Mouse (Mus musculus) natural killer cell, adult 2 months (primary cell): ENCODE measurements at regions not wholly inside any gene's neighbourhood (a gene's known extent, or its start where the extent isn't known, plus 50 kb on each side); places are given as distances from the start of the nearest gene placed in this dataset.
A peak's percentile ranks its signal among the peaks of the same experiment; 100 is the strongest.

Experiments used
- DNase-seq, 2 experiments: peaks; one replicate each; pipeline ENCODE4 v3.0.0; 2022; ENCODE audit warnings: low spot score in 2 of 2

DNA sequence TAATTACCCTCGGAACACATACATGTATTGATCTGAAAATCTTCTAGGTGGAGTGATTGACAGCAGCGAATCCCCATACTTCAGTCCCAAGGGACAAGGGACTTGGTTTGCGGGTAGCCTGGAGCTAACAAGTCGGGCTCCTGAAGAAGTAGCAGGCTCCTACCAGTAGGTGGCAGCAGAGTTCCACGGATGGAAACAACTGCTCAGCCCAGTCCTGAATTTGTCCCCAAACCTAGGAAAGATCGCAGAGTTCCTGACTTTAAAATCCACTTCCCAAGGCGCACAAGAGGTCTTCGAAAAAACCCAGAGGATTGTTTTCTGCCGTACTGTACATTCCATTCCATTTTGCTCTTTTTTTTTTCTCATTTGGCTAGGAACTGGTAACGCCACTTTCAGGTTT lies 169.4 kb downstream of the Arrdc4 start:
- peak; percentile 39 to 50 for DNase-seq

DNA sequence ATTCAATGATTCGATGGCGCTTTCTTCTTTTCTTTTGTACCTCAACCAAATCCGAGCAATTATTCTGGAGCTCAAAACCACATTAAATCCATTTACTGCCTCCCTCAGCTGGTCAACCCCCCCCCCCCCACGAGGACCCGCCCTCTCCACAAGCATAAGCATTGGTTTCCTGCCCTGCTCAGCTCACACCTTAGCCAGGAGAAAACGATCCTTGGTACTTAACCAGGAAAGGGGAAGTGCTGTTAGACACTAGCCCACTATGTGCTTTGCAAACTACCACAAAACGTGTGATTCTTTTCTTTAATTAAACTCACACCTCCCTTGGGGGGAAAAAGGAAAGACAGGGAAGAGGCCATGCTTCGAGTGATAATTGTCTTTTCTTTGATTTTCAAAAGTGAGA lies 169.8 kb downstream of the Arrdc4 start:
- no peak for DNase-seq

DNA sequence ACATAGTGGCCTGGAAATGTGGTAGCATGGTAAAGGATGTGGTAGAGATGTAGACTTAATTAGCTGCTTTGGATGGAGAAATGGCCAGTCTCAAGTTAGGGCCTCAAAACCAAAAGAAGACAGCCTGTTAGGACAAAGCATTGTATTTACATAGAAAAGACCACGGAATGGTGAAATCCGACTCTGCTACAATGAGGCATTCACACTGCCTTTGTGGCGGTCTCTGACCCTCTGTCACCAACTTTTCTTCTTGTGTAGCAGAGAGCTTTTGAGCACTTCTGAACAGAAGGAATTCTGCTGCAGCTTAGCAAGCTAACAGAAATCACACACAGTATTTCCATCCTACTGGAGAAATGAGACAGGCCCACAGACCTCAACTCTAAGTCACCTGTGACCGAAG lies 177.7 kb downstream of the Arrdc4 start:
- no peak for DNase-seq

DNA sequence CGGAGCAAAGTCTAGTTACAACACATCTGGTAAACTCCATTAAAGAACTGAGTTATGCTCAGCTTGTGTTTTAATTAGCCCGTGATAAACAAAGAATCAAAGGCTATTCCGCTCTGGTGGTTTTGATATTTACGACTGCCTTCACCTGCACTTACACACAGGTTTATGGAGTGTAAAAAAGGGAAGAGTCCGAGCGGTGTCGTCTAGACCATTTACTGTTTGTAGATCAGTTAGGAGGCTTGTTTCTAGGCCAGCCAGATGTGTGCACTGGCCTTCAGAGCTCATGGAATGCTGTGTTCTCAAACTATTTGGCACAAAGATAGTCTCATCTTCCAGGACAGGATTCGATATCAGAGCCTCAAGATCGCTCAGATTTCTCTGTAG lies 180.9 kb downstream of the Arrdc4 start:
- DNase-seq = no peak

DNA sequence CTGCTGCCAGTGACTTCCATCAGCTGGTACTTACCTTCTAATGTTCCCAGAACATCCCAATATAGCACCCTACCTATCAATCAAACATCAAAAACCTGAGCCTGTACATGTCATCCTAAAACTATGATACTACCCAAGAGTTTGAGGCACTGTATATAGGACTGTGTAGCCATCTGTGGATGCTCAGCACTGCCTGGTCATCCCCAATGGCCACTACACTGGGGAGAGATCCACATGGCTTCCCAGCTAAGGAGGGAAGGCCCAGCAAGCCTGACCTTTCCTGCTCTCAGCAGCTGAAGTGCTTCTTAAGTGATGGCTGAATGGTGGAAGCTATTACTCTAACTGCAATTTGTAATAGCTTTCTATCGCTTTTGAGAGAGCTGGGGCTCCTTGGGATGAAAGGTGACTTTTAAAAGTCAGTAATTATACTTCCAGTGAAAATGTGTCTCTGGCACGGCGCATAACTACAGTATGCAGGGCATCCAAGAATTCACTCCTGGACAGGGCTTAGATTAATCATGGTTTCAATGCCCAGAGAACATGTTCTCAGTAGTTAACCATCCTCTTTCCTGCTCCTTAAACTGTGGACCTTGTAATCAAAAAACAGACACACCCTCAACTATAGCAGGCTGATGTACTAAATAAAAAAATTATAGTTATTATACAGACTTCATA lies 181.5 kb downstream of the Arrdc4 start:
- no peak for DNase-seq

DNA sequence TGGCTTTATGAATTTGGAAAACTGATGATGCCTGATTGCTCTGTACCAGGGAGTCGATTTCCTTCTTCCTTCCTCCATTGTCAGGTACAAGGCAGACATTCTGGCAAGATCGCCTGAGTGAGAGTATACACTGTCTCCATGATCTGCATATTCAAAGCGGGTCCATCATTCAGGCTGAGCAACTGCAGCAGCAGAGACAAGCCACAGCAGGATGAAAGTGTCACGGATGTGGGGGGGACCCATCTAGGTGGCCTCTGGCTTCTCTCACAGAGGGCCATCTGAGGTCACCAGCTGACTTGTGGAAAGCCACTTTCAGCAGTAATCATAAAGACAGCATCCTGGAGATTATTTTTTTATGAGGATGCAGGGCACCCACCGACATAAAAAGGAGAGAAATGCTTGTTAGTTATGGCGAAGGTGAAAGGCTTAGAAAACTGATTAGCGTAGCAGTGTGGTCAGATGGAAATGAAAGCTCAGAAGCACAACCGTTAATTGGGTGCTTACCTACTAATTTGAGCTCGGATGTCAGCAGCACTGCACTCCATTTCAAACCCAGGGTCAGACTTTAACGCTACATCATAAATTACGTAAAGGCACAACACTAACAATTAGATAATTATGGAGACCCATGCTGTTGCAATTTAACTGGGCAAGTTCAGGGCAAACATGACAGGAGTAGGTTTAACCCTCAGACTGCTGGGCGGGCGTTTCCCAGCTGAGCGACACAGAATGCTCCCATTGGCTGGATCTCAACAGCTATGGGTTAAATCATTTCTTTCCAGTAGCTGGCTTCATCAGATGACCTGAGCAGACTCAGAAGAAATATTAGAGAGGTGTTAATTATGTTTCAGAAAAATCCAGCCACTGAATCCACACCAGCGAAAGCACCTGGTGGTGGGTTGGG lies 189.3 kb downstream of the Arrdc4 start:
- DNase-seq = no peak

DNA sequence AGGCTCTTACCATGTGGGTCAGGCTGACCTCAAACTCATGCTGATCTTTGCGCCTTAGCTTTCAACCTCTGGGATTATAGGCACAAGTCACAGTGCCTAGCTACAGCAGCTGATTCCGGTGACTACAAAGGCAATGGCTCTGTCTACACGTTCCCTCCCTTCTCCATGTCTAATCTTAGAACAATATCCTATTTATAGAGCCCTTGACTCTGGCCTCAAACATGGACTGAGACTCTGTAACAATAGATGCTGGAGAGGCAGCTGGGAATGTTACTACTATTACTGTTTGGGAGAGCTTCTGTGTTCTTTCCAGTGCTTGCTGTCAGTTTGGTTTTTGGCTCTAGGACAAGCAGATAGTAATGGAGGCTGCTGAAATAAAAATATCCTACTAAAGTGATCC lies 198.7 kb downstream of the Arrdc4 start:
- no peak for DNase-seq

DNA sequence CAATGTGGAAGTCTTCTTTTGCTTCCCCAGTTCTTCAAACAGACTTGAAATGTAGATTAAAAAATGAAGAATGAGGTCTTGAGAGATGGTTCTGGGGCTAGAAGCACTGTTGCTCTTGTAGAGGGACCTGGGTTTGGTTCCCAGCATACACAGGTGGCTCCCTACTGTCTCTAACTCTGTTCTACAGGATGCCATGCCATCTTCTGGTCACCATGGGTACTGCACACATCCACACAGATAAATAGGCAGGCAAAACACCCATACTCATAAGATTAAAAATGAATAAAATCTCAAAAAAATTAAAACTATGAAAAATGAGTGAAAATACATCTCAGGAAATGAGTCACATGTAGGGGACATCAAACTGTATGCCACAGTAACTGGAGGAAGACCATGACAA lies 200.9 kb downstream of the Arrdc4 start:
- no peak for DNase-seq

DNA sequence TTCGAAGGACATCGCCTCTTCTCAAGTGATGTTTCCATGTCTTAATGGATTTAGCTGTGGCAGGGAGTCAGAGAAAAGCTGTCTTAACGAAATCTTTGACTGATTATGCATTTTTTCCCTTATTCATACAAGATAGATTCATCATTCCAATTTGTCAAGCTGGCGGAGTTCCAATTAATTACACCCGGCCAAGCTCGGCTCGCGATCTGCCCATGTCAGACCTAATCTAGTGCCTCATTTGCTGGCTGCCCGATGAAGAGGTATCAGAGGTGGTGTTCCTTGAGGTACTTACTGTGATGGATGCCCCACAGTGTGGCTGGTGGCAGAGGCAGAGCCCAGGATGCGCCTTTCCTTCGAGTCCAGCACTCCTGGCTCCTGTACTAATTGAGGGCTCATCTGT lies 204.9 kb downstream of the Arrdc4 start:
- DNase-seq = no peak

DNA sequence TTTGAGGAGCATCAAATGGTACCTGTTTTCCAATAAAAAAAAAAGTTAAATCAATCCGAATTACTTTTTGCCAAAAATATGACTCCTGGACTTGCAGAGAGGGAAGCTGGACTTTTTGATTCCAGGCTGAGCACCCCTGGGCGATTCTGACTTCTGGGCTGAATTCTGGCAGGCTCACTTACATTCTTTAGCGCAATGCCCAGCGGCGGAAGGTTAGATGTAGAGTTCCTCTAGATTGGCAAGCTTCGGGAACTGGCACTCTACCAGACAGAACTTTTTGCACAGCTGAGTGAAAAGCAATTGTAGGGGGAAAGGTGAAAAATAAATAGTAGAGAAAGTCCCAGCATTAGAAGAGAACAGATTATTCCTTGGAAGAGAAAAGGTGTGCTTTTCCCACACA lies 235.5 kb downstream of the Fam169b start:
- DNase-seq = no peak

DNA sequence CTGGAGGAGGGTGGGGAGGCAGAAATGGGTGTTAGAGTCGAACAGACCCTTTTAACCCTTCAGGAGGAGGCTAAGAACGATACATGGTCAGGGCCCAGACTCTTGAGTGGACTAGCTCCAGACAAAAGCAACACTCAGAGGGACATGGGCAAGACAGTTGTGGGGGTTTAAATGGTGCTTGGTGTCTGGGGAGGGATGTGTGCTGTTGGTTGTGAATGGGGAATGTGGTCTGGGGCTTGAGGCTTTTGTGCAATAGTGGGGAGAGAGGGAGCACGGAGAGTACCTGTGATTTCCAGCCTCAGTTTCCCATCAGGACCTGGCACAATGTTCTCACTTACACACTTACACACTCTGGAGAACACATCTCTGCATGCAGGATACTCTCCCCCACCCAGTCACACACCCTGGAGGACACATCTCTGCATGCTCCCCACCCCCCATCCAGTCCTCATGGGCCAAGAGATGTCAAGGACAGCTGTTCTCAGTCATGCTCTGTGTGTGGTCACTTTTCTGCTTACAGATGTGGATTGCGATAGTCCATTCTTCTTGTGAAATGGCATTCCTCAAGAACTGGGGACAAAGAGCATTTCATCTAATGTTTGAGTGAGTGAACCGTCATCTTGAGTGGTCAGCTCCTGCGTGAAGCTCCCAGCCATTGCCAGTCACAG lies 217.6 kb downstream of the Fam169b start:
- no peak for DNase-seq

DNA sequence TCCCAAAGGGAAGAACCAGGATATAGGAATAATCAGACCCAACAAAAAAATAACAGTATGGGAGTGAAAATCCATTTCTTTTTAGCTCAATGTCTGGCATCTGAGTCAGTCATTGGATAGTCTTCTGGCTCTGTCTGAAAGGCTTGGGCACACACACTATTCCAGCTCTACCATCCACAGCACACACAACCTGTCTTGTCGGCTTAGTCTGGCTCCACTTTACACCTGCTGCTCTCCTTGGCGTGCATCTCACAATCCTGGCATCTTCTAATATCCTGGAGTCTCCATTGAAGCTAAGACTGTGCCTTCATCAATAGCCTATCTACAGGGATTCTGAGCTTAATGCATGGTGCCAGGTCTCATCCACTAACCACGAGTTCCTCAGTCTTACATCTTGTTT lies 213.0 kb downstream of the Fam169b start:
- DNase-seq = no peak

DNA sequence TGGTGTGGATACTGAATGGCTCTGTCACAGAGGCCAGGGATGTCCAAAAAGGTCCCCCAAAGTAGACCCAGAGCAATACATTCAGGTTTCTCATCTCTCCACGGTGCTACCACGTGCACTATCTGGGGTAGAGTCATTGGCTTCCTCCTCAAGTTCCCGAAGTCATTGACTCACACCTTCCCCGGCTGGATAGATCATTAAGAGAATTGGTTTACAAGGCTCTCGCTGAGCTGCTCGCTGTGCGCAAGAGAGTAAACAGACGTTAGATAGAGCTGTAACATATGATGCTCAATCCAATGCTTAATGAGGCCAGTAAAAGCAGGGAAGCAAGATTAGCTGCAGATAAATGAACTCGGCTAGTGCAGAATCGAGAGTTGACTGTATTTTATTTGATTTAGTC lies 208.9 kb downstream of the Fam169b start:
- DNase-seq = no peak

DNA sequence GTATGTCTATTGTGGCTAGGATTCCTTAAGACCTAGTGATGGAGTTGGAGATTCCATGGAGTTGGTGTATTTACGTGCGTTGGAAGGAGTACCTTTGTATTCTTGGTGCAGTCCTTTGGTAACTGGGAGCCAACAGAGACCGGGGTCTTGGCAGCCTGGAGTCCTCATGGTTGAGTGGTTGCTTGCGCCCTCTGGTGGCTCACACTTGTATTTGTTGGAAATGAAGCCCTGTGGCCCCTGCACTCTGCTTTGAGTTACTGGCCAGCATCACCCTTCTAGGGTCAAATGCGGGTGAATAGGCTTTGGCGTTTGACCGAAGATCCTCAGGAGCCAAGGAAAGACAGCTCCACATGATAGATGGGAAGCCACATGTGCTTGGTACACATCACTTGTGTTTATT lies 207.1 kb downstream of the Fam169b start:
- DNase-seq = no peak

DNA sequence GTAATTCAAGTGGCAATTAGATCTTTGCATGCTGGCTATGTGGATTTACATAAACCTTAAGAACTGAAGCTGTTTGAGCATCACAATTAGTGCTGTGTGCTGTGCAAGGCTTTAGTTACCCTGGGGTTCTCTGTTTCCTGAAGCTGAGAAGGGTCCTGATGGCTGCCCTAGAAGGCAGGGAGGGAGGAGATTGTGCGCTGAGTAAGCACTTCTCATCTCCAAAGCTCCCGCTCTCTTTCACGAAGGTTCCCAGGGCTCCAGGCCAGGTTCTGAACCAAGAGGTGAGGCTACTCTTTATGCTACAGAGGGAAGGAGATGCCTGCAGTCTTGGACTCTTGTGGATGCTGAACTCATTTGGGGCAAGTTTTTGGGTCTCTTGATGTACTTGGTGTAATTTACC lies 206.7 kb downstream of the Fam169b start:
- no peak for DNase-seq

DNA sequence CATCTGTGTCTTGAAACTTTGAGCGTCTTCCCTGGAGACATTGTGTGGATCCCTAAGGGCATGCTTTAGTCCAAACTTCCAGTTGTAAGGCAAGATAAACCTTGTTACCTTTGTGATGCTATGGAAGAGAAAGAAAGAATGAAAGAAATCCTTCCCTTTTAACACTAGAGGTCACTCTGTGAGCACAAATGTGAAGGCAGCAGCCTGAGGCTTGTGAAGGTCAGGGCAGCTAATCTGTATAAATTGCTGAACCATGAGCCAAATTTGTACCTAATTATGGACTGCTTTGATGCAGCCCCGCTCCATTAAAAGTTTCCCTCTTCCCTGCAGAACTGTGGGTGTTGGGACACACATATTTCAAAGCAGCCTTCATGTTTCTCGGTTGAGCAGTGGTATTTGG lies 204.4 kb downstream of the Fam169b start:
- DNase-seq = no peak

DNA sequence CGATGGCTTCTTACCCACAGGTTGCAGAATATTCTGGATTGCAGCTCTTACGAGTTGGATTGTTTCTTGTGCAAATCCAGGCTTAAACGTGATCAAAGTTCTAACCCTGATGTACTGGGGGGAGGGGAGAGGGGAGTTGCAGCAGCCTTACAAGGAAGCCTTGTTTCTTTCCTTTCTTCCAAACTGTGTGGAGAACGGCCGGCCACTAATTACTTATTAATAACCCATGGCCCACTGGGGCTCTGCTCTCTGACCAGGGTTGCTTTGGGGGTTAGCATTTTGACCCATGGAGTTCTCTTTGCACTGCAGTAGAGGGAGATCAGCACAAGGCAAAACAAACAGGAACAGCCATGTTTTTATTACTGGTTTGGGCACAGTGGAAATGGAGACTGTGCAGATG lies 199.2 kb downstream of the Fam169b start:
- DNase-seq = no peak

DNA sequence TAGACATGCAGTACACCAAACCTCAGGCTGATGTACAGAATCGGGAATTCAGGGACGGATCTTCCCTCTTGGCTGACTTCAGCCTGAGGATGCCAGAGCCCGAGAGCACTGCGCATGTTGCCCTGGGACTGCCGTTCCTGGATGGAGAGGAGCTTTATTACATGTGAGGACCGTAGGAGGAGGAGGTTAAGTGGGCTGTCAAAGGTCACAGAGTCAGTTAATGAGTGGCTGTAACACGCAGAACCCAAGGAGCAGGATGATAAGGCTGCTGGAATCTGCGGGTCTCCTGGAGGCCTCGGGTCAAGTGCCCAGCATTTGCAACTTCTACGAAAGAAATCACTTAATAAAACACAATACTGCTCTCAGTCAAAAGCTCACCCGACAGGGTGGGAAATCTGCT lies 197.3 kb downstream of the Fam169b start:
- no peak for DNase-seq

DNA sequence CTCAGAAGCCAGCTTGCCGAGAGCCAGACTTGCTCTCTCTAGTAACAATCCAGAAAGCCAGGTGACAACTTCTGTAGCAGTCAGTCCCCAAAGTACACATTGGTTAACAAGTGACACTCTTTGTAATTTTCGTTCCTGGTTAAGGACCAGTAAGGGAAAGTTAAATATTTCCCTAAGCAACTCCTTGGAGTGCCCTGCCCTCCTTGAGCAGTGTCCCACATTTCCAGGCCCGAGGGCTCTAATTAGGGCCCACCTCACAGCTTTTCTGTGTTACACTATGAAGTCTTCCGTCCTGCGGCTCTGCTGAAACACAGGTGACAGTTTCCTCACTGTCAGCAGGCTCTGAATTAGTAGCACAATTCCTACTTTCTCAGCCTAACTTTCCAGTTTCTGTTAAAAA lies 194.9 kb downstream of the Fam169b start:
- no peak for DNase-seq

DNA sequence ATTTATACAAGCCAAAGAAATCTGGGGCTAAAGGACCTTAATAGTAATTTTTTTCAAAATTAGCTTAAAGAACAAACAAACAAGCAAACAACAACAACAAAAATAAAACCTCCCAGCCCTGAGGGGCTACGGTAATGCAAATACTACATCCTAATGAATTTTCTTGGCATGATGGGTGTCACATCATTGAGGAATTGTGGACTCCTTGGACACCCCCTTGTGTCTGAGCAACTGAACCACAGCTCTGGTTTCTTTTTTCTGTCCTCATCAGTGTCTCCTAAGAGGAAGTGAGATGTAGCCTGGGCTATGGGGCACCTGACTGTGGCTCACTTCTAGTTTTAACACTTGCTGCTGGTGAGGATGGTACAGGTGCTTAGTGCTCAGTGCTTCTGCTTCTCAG lies 184.2 kb downstream of the Fam169b start:
- no peak for DNase-seq

DNA sequence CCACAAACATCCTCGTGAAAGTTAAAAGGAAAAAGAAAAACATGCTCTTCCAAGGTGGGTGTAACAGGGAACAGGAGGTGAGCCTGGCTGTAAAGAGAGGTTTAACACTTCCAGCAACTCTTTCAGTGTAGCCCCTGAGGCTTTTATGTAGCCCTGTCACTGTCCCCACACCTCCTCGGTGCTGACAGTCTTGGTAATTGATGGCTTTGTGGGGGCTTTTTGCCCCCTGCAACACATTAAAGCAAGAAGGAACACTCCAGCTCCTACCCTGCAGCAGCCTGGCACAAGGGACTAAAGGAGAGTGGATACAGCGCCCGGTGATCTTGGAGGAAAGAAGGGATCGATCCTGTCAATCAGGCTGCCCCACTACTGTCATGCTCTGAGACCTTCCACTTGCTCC lies 181.8 kb downstream of the Fam169b start:
- DNase-seq = no peak

DNA sequence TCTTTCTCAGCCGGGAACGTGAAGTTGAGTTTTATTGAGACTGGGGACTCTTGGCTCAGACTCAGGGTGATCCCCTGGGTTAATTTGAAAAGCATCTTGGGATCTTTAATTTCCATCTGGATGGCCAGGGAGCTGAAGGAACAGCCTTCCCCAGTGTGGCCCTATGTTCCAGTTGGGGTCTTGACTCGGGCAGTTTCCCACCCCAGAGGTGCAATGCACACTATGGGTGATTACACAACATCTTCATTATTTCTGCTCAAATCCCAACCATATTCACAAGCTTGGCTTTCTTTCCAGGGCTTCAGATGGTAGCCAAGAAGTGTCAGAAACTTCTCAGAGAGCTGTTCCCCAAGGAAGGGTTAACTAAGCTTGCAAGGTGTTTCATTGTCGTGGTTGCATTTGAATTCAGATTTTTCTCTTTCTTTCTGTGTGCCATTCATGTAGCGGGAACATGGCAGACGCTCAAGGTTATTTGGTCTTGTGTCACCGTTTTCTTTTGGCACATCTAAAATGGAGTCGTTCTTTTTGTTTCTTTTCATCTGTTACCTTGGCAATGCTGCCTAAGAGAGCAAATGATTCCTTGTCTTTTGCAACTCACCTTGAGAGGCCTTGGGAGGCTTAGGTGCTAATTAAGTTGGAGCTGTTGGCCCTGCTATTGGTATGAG lies 179.5 kb downstream of the Fam169b start:
- DNase-seq = no peak
